Mouse (Mus musculus) kidney, embryonic 15.5 days (tissue): ENCODE measurements at regions not wholly inside any gene's neighbourhood (a gene's known extent, or its start where the extent isn't known, plus 50 kb on each side); places are given as distances from the start of the nearest gene placed in this dataset.
A peak's percentile ranks its signal among the peaks of the same experiment; 100 is the strongest.

ENCODE experiments used
- ATAC-seq: fragments of 200-750 bp; cut with Nextera tagmentation; replicated peaks from 2 replicates; pipeline ENCODE4 v1.8.0; 2017; ENCODE audit warnings: moderate TSS enrichment; ENCODE audit not compliant: low FRiP score
- H3K27ac ChIP-seq: fragments of 300-500 bp; sonication (generic); 2 replicates; pipeline ENCODE4 v1.5.1; 2015; ENCODE audit warnings: mild to moderate bottlenecking, inconsistent platforms
- H3K27me3 ChIP-seq: fragments of 300-500 bp; sonication (generic); 2 replicates; pipeline ENCODE4 v1.6.1; 2015; ENCODE audit warnings: inconsistent platforms
- H3K36me3 ChIP-seq: fragments of 300-500 bp; sonication (generic); 2 replicates; pipeline ENCODE4 v1.6.1; 2015; ENCODE audit warnings: inconsistent platforms
- H3K4me1 ChIP-seq: fragments of 300-500 bp; sonication (generic); 2 replicates; pipeline ENCODE4 v1.6.1; 2015; ENCODE audit warnings: inconsistent platforms
- H3K4me2 ChIP-seq: fragments of 300-500 bp; sonication (generic); 2 replicates; pipeline ENCODE4 v1.6.1; 2015; ENCODE audit warnings: moderate library complexity, mild to moderate bottlenecking, inconsistent platforms
- H3K4me3 ChIP-seq: fragments of 300-500 bp; sonication (generic); replicated peaks from 2 replicates; pipeline ENCODE4 v1.5.1; 2015; ENCODE audit warnings: mild to moderate bottlenecking, inconsistent platforms
- H3K9ac ChIP-seq: fragments of 300-500 bp; sonication (generic); 2 replicates; pipeline ENCODE4 v1.6.1; 2015; ENCODE audit warnings: mild to moderate bottlenecking, inconsistent platforms
- H3K9me3 ChIP-seq: fragments of 300-500 bp; sonication (generic); replicated peaks from 2 replicates; pipeline ENCODE4 v1.6.1; 2016; ENCODE audit warnings: inconsistent platforms
- WGBS: fragments of 180-500 bp; shearing (Covaris S2); methylation state at CpG from one replicate; pipeline ENCODE4 v1.1.7; 2015; ENCODE audit warnings: mixed read lengths; 5-methylcytosine and 5-hydroxymethylcytosine counted together

DNA sequence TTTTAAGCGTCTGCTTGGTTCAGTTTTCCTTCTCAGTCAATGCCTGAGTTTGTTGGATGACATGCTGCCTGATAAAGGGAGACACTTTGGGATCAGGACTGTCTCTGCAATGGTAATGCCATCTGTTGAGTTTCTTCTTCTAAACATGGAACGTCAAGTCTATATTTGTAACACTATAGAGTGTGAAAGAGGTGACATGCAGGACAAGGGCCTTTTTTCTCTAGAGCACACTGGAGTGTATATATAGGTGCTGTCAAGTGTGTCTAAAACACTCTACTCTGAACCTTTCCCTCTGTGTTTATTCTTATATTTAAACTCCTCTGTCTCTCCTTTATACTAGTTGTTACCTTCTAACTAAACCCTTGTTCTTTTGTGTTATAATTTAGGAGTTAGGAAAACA lies 299.6 kb downstream of the Epha7 start:
- H3K36me3 ChIP-seq = no peaks in the 10 kb centered on the region
- no peak overlapping the region for H3K4me2 ChIP-seq
- no peak overlapping the region for H3K4me3 ChIP-seq
- WGBS = 88% methylated on average over 2 of the region's 2 CpGs
- ATAC-seq = no peak
- peaks cover 2% of the 10 kb centered on the region; the same call in 1 of the 2 replicates for H3K27me3 ChIP-seq
- no peak overlapping the region for H3K27ac ChIP-seq
- no peaks in the 10 kb centered on the region for H3K9me3 ChIP-seq
- no peak overlapping the region for H3K9ac ChIP-seq
- H3K4me1 ChIP-seq = no peaks in the 10 kb centered on the region

DNA sequence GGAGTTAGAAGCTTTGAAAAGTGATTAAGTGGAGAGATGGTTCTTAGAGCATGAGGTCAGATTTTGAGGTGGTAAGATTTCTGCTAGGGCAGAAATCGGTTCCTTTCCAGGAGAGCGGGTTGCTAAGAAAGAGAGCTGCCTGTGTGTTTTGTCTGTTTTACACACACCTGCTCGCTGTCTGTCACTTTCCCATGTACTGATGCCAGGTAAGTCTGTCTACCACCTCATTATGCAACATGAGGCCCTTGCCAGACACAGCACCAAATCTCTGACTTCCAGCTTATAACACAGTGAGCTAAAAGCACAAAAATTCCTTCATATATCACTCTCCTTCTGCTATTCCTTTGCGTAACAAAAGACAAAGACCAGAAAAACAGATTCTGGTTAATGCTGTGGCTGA lies 304.1 kb downstream of the Epha7 start:
- Histone ChIP-seq H3K4me3 (no peak overlapping the region), H3K27ac (no peak overlapping the region), H3K36me3 (no peaks in the 10 kb centered on the region), H3K27me3 (peaks cover 2% of the 10 kb centered on the region; the same call in 1 of the 2 replicates), H3K4me2 (no peak overlapping the region), H3K9me3 (no peaks in the 10 kb centered on the region), H3K4me1 (peaks cover 11% of the 10 kb centered on the region), H3K9ac (no peak overlapping the region)
- WGBS = 87% methylated on average over 4 of the region's 4 CpGs
- no peak for ATAC-seq

GRCm38 (mm10) chr4:29117926-29118325 lies 305.0 kb downstream of the Epha7 start:
- no peak for ATAC-seq
- no peak overlapping the region for H3K4me2 ChIP-seq
- peaks cover 2% of the 10 kb centered on the region; the same call in 1 of the 2 replicates for H3K27me3 ChIP-seq
- peaks cover 11% of the 10 kb centered on the region for H3K4me1 ChIP-seq
- no peaks in the 10 kb centered on the region for H3K9me3 ChIP-seq
- no peak overlapping the region for H3K9ac ChIP-seq
- WGBS = 51% methylated on average over 9 of the region's 9 CpGs
- no peak overlapping the region for H3K27ac ChIP-seq
- no peaks in the 10 kb centered on the region for H3K36me3 ChIP-seq
- H3K4me3 ChIP-seq = no peak overlapping the region

GRCm38 (mm10) chr4:29118679-29119479 lies 305.9 kb downstream of the Epha7 start:
- no peak overlapping the region for H3K9ac ChIP-seq
- H3K36me3 ChIP-seq = no peaks in the 10 kb centered on the region
- peak; percentile 92 for ATAC-seq
- H3K4me2 ChIP-seq = no peak overlapping the region
- H3K4me3 ChIP-seq = no peak overlapping the region
- H3K4me1 ChIP-seq = peaks cover 11% of the 10 kb centered on the region
- 22% methylated on average over 7 of the region's 7 CpGs for WGBS
- H3K27ac ChIP-seq = no peak overlapping the region
- H3K9me3 ChIP-seq = no peaks in the 10 kb centered on the region
- peaks cover 2% of the 10 kb centered on the region; the same call in 1 of the 2 replicates for H3K27me3 ChIP-seq

DNA sequence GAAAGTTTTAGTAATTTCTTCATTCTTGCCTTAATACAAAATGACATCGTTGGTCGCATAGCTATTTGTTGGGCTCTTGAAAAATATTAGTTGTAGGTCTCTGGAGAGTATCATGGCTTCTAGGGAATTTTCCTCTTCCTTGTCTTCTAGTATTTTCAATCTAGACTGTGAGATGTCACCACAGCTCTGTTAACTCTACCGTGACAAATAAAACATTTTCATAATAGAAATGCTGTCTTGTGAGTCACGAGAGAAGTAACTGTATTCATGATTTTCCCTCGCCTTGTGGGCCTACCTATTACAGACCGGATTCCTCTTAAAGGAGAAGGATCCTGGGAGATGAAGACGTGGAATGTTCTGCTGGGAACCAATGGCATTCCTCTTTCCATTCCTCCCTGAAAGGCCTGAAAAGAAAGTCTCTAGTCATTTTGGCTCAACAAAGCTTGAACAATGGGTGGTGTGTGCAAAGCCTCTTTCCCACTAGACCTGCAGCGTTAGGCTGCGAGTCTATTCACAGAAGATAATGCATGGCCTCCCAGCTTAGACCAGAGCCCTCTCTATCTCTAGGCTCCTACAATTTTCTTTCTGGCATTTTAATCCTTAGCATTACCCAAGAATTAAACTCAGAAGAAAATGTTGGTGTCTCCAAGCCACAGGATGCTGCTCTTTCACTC lies 306.7 kb downstream of the Epha7 start:
- no peak overlapping the region for H3K4me3 ChIP-seq
- no peaks in the 10 kb centered on the region for H3K36me3 ChIP-seq
- peaks cover 11% of the 10 kb centered on the region for H3K4me1 ChIP-seq
- no peak overlapping the region for H3K9ac ChIP-seq
- ATAC-seq = no peak
- WGBS = 72% methylated on average over 9 of the region's 9 CpGs
- no peak overlapping the region for H3K4me2 ChIP-seq
- no peaks in the 10 kb centered on the region for H3K9me3 ChIP-seq
- H3K27me3 ChIP-seq = peaks cover 2% of the 10 kb centered on the region; the same call in 1 of the 2 replicates
- no peak overlapping the region for H3K27ac ChIP-seq

DNA sequence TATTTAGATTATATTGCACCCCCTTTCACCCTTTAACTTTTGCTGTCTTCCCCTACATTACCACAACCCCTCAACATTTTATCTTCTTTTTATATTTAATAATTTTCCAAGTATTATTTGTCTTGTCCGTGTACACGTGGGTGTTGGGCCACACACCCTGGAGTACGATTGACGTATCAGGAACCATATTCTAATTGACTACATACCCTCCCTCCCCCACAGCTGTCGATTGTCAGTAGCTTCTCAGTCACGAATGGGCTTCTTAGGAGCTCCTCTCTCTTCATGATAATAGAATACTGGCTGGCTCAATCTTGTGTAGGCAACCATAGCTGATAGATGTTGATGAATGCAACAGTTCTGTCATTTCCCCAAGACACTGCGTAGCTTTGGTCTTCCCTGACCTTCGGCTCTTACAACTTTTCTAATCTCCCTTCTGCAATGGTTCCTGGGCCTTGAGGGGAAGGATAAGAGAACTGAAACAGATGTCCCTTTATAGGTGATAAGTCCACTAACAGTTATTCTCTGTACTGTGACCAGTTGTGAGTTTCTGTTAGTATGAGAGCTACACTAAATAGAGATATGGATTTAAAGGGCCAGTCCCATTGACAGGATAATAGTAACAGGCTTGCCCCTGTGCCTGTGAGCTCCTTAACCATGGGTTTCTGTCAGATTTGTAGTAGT lies 310.9 kb downstream of the Epha7 start:
- Histone ChIP-seq H3K9ac (no peak overlapping the region), H3K4me2 (no peak overlapping the region), H3K4me1 (peaks cover 5% of the 10 kb centered on the region; the same call in 1 of the 2 replicates), H3K9me3 (no peaks in the 10 kb centered on the region), H3K36me3 (no peaks in the 10 kb centered on the region), H3K4me3 (no peak overlapping the region), H3K27ac (no peak overlapping the region), H3K27me3 (no peaks in the 10 kb centered on the region)
- ATAC-seq = peak; percentile 25; the same call in 1 of the 2 replicates
- WGBS = 90% methylated on average over 8 of the region's 8 CpGs

DNA sequence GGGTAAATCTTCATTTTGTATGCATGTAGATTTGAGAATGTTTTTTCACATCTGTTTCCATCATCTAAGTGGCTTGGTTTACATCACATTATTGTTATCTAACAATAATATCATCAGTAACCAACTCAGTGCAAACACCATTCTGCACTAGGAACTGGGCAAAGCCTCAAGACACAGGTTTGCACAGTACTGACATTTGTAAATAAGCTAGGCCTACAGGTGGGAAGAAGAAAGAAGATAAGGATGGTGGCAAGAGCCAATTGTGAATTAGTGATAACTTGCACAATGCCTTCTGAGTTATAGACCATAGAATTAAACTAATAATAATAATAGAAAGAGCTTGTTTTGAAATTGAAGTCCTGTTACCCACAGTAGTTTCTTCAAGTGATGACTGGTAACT lies 317.6 kb downstream of the Epha7 start:
- H3K36me3 ChIP-seq = no peaks in the 10 kb centered on the region
- no peak overlapping the region for H3K27ac ChIP-seq
- peaks cover 15% of the 10 kb centered on the region for H3K4me1 ChIP-seq

GRCm38 (mm10) chr4:29133404-29134307 lies 320.7 kb downstream of the Epha7 start:
- Histone ChIP-seq H3K4me2 (peak overlapping the region; percentile 44), H3K9me3 (no peaks in the 10 kb centered on the region), H3K27me3 (no peaks in the 10 kb centered on the region), H3K9ac (no peak overlapping the region), H3K27ac (peak overlapping the region; percentile 73), H3K4me1 (peaks cover 18% of the 10 kb centered on the region), H3K4me3 (peak overlapping the region; percentile 18), H3K36me3 (no peaks in the 10 kb centered on the region)
- peak; percentile 83 for ATAC-seq
- 23% methylated on average over 21 of the region's 21 CpGs for WGBS

More for the DNA sequence above, 317.6 kb downstream of the Epha7 start:
- H3K9me3 ChIP-seq = no peaks in the 10 kb centered on the region
- H3K4me3 ChIP-seq = no peak overlapping the region
- no peak for ATAC-seq
- H3K9ac ChIP-seq = no peak overlapping the region
- H3K27me3 ChIP-seq = no peaks in the 10 kb centered on the region
- no peak overlapping the region for H3K4me2 ChIP-seq

DNA sequence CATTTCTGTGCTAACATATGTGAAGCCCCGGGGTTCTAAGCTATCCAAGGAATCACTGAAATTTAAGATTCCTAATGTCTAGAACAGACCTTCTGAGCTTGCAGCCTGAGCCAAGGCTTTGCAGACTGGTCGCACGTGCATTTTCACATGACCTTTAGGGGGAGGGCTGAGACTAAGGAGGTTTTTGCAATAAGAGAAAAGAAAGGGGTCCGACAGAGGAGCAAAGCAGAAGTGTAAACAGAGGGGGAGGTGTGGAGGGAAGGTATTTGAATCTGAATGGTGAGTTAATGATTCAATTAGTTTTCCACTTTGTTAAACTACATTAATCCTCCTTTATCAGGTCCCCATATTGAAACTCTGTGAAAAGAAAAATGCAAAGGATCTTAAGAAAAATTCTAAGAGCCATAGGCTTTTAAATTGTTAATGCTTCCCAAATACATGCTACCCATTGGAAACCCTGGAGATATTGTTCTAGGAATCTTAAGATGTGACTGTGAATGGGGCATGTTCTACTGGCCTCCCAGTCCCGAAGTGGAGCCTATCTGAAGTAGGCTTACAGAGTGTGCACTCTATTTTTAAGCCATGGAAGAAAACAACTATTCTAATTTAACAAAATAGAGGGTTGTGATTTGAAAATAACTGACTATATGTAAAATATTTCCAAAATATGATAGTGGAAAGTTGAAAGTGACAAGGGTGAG lies 322.9 kb downstream of the Epha7 start:
- Histone ChIP-seq H3K4me1 (peaks cover 18% of the 10 kb centered on the region), H3K36me3 (no peaks in the 10 kb centered on the region), H3K4me2 (no peak overlapping the region), H3K27ac (0 out of 2 replicates have a peak overlapping the region, but pooled peaks have one; percentile 18), H3K4me3 (no peak overlapping the region), H3K27me3 (no peaks in the 10 kb centered on the region), H3K9ac (no peak overlapping the region), H3K9me3 (no peaks in the 10 kb centered on the region)
- WGBS = 37% methylated on average over 5 of the region's 5 CpGs
- ATAC-seq = peak; percentile 45; the same call in 1 of the 2 replicates

DNA sequence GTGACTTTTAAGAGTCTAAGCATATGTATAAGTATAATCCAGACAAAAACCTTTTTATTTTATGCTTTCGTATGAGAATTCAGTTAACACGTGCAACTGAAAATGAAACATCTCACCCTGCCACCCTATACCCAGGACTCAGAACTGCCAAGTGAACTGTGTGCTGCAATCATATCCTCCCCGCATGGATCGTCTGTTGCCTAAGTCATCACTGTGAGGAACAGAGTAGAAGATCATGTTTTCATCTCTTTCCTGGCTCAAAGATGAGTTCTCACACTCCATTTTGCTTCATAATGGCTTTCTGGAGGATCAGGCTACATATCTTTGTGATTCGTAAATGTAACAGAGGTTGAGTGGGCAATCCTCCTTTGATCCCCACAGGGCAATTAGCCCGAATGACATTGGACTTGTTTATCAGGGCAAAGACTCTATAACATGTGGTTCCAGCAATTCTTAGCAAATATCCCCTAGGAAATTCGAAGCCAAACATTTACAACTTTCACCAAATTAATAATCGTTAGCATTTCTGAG lies 325.9 kb downstream of the Epha7 start:
- Histone ChIP-seq H3K9ac (no peak overlapping the region), H3K4me2 (no peak overlapping the region), H3K27me3 (no peaks in the 10 kb centered on the region), H3K27ac (no peak overlapping the region), H3K9me3 (no peaks in the 10 kb centered on the region), H3K36me3 (no peaks in the 10 kb centered on the region), H3K4me1 (peaks cover 10% of the 10 kb centered on the region), H3K4me3 (no peak overlapping the region)
- no peak for ATAC-seq
- 74% methylated on average over 8 of the region's 8 CpGs for WGBS

DNA sequence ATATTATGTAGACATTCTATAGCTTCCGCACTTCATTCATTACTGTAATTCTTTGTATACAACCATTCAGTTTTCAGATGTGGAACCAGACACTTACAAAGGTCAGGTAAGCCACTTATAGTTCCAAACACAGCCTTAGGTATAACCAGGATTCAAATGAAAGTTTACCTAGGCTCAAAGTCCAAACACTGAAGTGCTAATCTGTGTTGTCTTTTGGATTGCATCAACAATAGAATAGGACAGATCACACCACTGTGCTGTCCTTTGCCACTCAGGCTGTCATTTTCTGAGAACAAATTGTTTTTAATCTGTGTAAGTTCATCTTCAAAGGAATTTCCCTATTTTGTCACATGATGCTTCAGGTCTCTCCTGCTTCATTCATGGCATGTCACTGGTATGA lies 330.5 kb downstream of the Epha7 start:
- no peaks in the 10 kb centered on the region for H3K27me3 ChIP-seq
- WGBS = 98% methylated on average over 1 of the region's 1 CpGs
- no peaks in the 10 kb centered on the region for H3K9me3 ChIP-seq
- no peak for ATAC-seq
- no peak overlapping the region for H3K4me3 ChIP-seq
- H3K4me1 ChIP-seq = no peaks in the 10 kb centered on the region
- no peaks in the 10 kb centered on the region for H3K36me3 ChIP-seq
- H3K4me2 ChIP-seq = no peak overlapping the region
- H3K9ac ChIP-seq = no peak overlapping the region
- H3K27ac ChIP-seq = no peak overlapping the region
